Mouse (Mus musculus): ENCODE results near the gene Tspan1.

The Tspan1 gene

DNA sequence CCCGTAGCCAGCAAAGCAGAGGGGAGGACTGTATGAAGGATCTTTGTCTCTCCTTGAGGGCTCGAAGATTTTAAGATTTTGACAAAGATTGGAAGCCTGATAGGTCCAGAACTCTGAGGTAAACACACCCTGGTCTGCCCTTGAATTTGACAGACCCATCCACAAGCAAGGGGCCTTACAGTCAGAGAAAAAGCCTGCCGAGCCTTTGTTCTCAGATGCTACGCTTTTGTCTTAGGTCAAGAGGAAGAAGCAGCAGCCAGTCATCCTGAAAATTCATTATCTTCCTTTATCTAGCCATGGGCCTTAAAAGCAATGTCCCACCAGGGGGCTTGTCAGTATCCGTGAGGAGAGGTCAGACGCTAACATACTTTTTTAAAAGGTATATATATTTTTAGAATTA, 39.4 kb downstream of the Tspan1 start:
- no peak for DNase-seq (ENCODE audit: low spot score in 2 of 2)

DNA sequence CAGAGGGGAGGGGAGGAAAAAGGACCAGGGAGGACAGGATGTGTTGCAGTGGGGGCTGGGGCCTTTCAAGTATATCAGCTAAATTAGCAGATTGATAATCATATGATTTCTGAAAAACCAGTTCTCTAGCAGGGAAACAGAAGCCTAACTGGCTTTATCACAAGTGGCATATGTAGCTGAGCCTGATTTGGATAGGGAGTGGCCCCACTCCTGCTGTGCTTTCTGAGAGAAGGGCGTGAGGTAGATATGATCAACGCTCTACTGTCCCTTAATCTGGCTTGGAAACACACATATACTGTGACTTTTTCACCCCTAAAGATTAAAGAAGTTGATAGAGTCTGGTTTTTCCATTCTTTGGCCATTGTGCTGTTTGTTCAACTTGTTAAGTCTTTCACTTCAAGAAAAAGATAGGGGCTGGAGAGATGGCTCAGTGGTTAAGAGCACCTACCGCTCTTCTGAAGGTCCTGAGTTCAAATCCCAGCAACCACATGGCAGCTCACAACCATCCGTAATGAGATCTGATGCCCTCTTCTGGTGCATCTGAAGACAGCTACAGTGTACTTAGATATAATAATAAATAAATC, 41.5 kb downstream of the Tspan1 start:
- no peak for DNase-seq (ENCODE audit: low spot score in 2 of 2)

DNA sequence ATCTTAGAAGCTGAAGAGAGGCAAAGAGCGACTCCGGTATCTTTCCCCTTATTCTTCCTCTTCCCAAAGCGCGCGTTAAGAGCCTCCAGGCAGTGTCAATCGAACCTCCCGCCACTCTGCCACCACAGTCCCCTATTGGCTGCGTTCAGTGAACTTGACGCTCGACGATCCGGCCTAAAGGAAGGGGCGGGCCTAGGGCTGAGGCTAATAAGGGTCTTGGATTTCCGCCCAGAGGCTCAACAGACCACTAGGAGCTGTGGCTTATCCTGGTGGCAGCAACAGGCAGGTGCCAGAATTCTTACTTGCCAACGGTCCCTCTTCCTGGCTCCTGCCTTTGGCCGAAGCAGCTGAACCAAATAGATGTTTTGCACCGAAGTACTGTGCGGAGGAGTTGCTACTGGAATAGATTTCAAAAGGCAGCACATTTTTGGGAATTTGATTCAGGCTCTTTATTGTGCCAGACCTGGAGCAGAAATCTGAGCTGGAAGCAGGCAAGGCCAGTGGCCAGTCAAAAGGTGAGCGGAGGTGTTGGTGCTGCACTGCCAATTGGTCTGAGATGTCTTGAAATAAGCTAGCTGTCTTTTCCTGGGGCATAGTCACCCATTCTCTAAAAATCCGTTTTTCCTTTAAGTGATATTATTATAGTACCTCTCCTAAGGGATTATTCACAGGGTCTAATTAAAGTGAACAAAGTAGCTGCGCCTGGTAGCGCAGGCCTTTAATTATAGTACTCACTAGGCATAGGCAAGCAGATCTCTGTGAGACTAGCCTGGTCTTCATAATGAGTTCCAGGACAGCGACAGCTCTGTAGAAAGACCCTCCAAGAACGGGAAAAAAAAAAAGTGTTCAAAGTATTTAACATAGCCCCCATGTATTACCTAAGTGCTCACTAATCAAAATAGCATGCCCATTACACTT, 43.5 kb downstream of the Tspan1 start, which contains the start of the genes Rad54l and Pomgnt1:
TSS of gene Rad54l (minus strand) at position 89 of the 918 bp plus-strand sequence.
TSS of gene Pomgnt1 (plus strand) at position 239 of the 918 bp plus-strand sequence.
- DNase-seq (ENCODE audit: low spot score in 2 of 2): peak; percentile 91 to 92

DNA sequence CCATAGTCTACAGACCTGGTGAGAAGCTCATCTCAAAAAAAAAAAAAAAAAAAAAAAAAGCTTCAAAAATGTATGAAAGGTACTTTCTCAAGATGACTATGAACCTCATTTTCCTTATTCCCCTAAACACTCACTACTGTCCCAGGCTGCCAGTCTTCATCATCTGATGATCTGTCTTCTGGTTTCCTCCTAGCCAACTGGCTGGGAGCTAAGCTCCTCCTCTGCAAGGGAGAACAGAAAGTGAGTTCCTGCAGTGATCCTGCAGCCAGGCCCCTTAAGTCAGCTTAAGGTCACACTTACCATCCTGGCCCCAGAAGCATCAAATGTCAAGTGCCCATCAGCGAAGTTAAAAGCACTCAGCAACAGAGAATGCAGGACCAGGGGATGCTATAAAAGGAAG, 44.6 kb downstream of the Tspan1 start:
- DNase-seq (ENCODE audit: low spot score in 2 of 2): no peak
